Mouse (Mus musculus) stomach, embryonic 15.5 days (tissue): Measurements from ENCODE around the gene 1700037H04Rik. TPM values are rescaled to one million over a fixed set of nuclear protein-coding genes. Genes with fewer than 3 reads are reported as not detected.

ENCODE experiments used
- ATAC-seq: fragments of 200-750 bp; cut with Nextera tagmentation; 2 replicates; pipeline ENCODE4 v1.8.0; 2017; ENCODE audit warnings: low read depth, moderate number of reproducible peaks, moderate TSS enrichment; ENCODE audit not compliant: insufficient read depth, low FRiP score
- H3K27ac ChIP-seq: fragments of 300-500 bp; sonication (generic); 2 replicates; pipeline ENCODE4 v1.5.1; 2015; ENCODE audit warnings: mild to moderate bottlenecking, inconsistent platforms
- H3K27me3 ChIP-seq: fragments of 300-500 bp; sonication (generic); replicated peaks from 2 replicates; pipeline ENCODE4 v1.6.1; 2015; ENCODE audit warnings: inconsistent platforms
- H3K36me3 ChIP-seq: fragments of 300-500 bp; sonication (generic); 2 replicates; pipeline ENCODE4 v1.6.1; 2015; ENCODE audit warnings: inconsistent platforms
- H3K4me1 ChIP-seq: fragments of 300-500 bp; sonication (generic); 2 replicates; pipeline ENCODE4 v1.6.1; 2015; ENCODE audit warnings: inconsistent platforms
- H3K4me2 ChIP-seq: fragments of 300-500 bp; sonication (generic); 2 replicates; pipeline ENCODE4 v1.6.1; 2015; ENCODE audit warnings: mild to moderate bottlenecking, inconsistent platforms
- H3K4me3 ChIP-seq: fragments of 300-500 bp; sonication (generic); replicated peaks from 2 replicates; pipeline ENCODE4 v1.5.1; 2015; ENCODE audit warnings: inconsistent platforms
- H3K9ac ChIP-seq: fragments of 300-500 bp; sonication (generic); 2 replicates; pipeline ENCODE4 v1.6.1; 2015; ENCODE audit warnings: inconsistent platforms
- H3K9me3 ChIP-seq: fragments of 300-500 bp; sonication (generic); 2 replicates; pipeline ENCODE4 v1.6.1; 2016; ENCODE audit warnings: inconsistent platforms
- WGBS: fragments of 180-500 bp; shearing (Covaris S2); methylation state at CpG from one replicate; pipeline ENCODE4 v1.1.7; 2015; 5-methylcytosine and 5-hydroxymethylcytosine counted together
- polyA plus RNA-seq: library from polyadenylated mRNA; unstranded; fragments of >200 nt; fragmentation: Nextera tagmentation; extraction: Ambion mirVana; gene quantifications from 2 replicates; pipeline ENCODE4 v1.2.1, GENCODE M21; 2015

1700037H04Rik gene
- 74.2 and 75.0 TPM in 2 replicates for polyA plus RNA-seq

DNA sequence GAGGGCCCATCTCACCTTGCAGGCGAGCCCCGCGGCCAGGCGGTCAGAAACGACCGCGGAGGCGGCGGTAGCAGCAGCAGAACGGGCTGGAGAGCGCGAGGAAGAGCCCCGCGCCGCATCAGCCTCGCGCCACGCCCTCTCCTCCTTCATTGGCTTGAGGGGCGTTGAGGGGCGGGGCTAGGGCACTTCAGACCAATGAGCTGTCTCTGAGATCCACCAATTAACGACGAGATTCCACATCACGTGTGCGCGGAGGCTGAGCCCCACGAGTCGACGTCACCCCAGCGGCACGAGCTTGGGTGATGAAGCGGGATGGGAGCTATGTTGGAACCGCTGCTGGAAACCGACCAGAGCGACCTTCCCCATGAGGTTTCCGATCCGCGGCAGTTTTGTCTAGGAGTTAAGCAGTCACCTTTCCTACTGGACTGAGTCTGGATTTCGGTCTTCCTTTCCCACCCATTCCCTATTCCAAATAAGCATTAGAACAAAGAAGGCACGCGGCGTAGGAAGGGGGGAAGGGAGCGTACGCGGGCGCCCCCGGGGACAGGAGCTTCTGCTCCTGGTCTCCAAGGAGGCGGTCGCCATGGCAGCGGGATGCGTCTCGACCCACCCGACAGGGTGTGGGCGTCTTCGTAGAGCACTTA, at the start of gene 1700037H04Rik:
Gene 1700037H04Rik (minus strand): TSS at position 144 of the 644 bp plus-strand sequence.
- Histone ChIP-seq H3K9me3 (no peaks in the 10 kb centered on the region), H3K4me2 (peak within 1 kb of the TSS; percentile 92), H3K9ac (peak within 1 kb of the TSS; percentile 68), H3K27me3 (no peaks in the 10 kb centered on the region), H3K27ac (peak within 1 kb of the TSS; percentile 81), H3K4me3 (peak within 1 kb of the TSS; percentile 73), H3K36me3 (no peaks in the 10 kb centered on the region), H3K4me1 (peaks cover 11% of the 10 kb centered on the region; the same call in 1 of the 2 replicates)
- ATAC-seq = peak; percentile 95
- WGBS = under 1% methylated on average over 54 of the region's 54 CpGs

DNA sequence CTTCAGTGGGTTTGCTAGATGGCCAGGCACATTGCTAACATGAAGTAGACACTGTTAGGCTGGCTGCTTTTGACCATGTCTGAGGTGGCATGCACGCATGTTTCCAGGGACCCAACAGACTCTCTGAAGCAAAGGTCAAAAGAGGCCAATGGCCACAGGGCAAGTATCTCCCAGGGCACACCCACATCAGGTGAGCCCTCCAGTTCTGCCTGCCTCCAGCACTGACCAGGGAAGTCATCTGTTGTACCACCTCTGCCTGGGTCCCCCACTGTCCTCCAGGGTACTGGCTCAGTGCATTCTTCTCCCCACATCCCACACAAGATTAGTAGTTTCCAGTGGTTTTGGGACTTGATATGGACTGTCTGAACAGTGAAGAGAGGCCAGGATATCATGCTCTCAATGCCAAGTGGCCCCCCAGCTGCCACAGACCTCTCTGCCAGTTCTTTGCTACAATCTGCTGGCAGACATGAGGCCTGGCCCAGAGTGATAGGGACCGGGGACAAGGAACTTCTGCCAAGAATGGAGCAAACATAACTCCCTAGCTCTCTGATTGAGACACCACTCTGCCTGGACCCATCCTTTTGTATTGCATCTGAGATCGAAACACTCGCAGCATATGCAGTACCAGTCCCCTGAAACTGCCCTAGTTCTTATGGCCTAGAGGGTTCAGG, 49.4 kb upstream of the 1700037H04Rik start:
- Histone ChIP-seq H3K36me3 (no peaks in the 10 kb centered on the region), H3K27me3 (no peaks in the 10 kb centered on the region), H3K27ac (peak overlapping the region; percentile 93), H3K9me3 (no peaks in the 10 kb centered on the region), H3K4me1 (peaks cover 34% of the 10 kb centered on the region), H3K4me2 (peak overlapping the region; percentile 58), H3K4me3 (peak overlapping the region; percentile 49; the same call in 1 of the 2 replicates), H3K9ac (no peak overlapping the region)
- ATAC-seq = no peak
- WGBS = 73% methylated on average over 4 of the region's 4 CpGs

DNA sequence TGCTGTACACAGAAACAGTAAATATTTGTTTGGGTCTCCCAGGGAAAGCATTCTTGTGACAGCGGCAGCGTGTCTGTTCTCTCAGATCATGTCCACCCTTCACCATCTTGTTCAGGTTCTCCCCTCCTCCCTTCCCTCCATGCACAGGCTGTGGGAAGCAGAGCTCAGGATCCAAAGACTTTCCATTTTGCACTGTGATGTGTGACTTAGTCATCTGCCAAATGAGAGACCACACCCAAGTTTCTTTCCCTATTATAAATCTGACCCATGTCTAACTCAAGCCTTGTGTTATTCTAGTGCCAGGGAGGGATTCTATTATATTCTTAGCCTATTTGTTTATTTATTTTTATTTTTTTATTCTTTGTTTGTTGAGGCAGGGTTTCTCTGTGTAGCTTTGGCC, 48.5 kb upstream of the 1700037H04Rik start:
- Histone ChIP-seq H3K27me3 (no peaks in the 10 kb centered on the region), H3K9me3 (no peaks in the 10 kb centered on the region), H3K9ac (no peak overlapping the region), H3K4me3 (no peak overlapping the region), H3K27ac (no peak overlapping the region), H3K36me3 (no peaks in the 10 kb centered on the region), H3K4me2 (no peak overlapping the region), H3K4me1 (peaks cover 37% of the 10 kb centered on the region)
- WGBS = 77% methylated on average over 2 of the region's 2 CpGs
- no peak for ATAC-seq

DNA sequence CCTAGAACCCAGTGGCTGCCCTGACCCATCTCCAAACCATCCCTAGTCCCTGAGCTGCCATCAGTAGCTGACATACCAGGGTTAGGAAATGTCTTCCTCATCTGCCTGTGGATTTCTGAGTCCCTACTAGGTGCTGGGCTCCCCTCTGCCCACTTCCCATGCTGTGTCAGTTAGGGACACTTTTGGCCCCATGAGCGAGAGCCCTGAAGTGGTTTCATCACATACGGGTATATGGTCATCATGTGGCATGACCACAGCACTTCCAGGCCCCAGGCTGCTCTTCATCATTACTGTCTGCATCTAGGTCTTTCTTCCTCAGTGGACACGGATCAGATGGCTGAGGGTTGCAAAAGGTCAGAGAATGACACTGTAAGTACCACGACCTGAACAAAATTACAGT, 46.9 kb upstream of the 1700037H04Rik start, which contains the start of gene Ap5s1:
Gene Ap5s1 (plus strand): TSS at position 301 of the 400 bp plus-strand sequence.
- Histone ChIP-seq H3K9ac (no peak within 1 kb of the TSS), H3K4me2 (no peak within 1 kb of the TSS), H3K9me3 (no peaks in the 10 kb centered on the region), H3K27ac (no peak within 1 kb of the TSS), H3K27me3 (no peaks in the 10 kb centered on the region), H3K36me3 (no peaks in the 10 kb centered on the region), H3K4me1 (peaks cover 32% of the 10 kb centered on the region), H3K4me3 (no peak within 1 kb of the TSS)
- 72% methylated on average over 4 of the region's 4 CpGs for WGBS
- no peak for ATAC-seq

DNA sequence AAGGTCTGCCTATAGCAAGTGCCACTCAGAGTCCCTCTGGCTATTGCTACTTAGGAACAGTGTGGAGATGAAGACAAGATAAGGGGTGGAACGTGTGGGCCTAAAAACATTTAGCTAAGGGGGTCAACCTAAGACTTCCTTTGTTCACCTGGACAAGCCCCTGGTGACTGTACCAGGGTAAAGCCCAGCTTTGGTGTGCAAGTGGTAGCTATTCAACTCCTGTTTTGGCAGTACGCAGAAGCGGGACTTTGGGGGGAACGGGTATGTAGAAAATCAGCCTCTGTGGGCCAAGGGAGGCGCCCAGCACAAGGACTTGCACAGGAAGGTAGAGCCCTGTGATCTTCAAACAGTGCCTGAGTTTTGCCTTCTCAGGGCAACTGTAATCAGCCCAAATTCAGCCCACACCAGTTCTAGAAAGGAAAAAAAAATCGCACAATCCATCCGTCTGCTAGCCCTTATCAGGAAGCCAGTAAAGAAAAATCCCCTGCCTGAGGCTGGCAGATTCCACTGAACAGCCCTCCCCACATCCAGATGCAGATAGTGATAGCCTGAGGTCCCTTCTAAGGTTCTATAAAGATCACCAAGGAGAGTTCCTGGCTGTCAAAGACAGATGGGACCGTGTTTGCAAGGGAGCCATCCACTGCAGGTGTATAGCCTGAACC, 45.8 kb upstream of the 1700037H04Rik start:
- 71% methylated on average over 8 of the region's 8 CpGs for WGBS

DNA sequence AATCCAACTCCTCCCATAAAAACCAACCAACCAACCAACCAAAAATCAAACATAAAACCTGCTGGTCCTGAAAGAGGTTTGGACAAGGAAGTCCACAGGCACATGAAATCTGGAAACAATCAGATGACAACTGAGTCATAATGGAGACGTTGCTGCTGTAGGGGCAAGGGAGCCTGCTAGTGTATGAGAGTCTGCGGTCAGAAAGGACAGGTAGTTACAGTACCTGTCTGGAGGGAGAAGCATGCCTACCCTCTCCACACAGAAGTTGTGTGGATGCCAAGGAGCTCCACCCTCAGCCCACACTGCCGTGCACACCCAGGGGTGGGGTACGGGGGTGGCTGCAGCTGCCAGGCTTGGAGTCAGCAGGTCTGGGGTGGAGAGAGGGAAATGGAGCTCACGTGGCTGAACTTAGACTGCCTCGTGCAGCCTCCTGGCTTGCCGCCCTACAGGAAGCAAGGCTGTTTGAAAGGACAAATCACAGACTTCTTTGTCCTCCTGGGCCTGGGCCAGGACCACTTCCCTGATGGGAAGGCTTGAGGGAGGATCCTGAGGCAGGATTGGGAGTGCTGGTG, 44.6 kb upstream of the 1700037H04Rik start:
- ATAC-seq = peak; percentile 86
- Histone ChIP-seq H3K36me3 (peaks cover 6% of the 10 kb centered on the region), H3K9ac (no peak overlapping the region), H3K4me2 (peak overlapping the region; percentile 44), H3K9me3 (no peaks in the 10 kb centered on the region), H3K27ac (peak overlapping the region; percentile 96), H3K27me3 (no peaks in the 10 kb centered on the region), H3K4me3 (no peak overlapping the region; the same call in 1 of the 2 replicates), H3K4me1 (peaks cover 22% of the 10 kb centered on the region)
- WGBS = 28% methylated on average over 7 of the region's 7 CpGs

More for the DNA sequence above, 45.8 kb upstream of the 1700037H04Rik start:
- Histone ChIP-seq H3K4me1 (peaks cover 26% of the 10 kb centered on the region), H3K4me3 (no peak overlapping the region), H3K36me3 (no peaks in the 10 kb centered on the region), H3K27ac (peak overlapping the region; percentile 96; the same call in 1 of the 2 replicates), H3K27me3 (no peaks in the 10 kb centered on the region), H3K9ac (no peak overlapping the region), H3K9me3 (no peaks in the 10 kb centered on the region), H3K4me2 (no peak overlapping the region)
- peak; percentile 19; the same call in 1 of the 2 replicates for ATAC-seq

DNA sequence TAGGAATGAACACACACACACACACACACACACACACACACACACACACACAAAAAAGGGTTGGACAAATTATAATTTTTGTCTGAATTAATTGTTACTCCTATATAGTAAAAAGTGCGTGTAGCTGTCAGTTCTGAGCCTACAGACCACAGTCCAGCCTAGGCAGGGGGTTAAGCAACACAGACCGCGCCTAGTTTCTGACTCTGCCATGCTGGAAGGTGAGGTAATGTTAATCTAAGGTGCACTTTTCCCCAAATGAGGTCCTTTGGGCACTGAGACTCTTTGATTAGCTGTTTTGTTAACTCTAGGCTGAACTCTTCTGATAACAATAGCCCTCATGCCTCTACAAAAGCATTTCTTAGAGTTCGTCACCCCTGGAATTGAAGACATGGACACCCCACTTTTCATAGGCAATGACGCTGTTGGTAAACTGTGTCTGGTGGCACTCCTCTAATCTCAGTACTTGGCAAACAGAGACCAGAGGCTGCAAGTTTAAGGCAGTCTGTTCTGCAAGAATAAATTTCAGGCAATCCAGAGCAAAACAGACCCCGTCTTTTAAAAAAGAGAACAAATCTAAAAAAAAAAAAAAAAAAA, 44.0 kb upstream of the 1700037H04Rik start:
- peak overlapping the region; percentile 96 for H3K27ac ChIP-seq
- no peaks in the 10 kb centered on the region for H3K27me3 ChIP-seq
- 0 out of 2 replicates have a peak overlapping the region, but pooled peaks have one; percentile 44 for H3K4me2 ChIP-seq
- peaks cover 8% of the 10 kb centered on the region for H3K36me3 ChIP-seq
- no peak overlapping the region for H3K9ac ChIP-seq
- no peak overlapping the region for H3K4me3 ChIP-seq
- no peaks in the 10 kb centered on the region for H3K9me3 ChIP-seq
- 62% methylated on average over 6 of the region's 6 CpGs for WGBS
- no peak for ATAC-seq
- peaks cover 17% of the 10 kb centered on the region for H3K4me1 ChIP-seq

DNA sequence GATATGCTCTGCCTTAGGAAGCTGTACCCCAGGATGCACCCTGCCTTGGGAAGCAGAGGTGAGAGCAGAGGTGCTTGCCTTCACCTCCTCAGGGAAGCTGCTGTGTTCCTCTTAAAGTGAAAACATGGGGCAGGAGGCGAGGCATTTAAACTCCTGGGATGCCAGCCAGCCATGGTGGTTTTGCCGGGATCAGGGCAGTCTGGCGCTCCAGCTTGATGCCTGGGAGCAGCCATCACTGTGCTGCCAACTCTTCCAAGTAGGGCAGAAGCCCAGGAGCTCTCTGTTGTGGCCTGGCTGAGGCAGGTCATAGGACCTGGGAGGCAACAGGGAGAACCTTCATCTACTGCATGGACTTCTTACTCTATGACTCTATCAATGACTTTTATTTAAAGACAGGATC, 41.4 kb upstream of the 1700037H04Rik start:
- H3K27ac ChIP-seq = no peak overlapping the region
- H3K9me3 ChIP-seq = no peaks in the 10 kb centered on the region
- peaks cover 22% of the 10 kb centered on the region for H3K36me3 ChIP-seq
- H3K4me3 ChIP-seq = no peak overlapping the region
- WGBS = 88% methylated on average over 3 of the region's 3 CpGs
- no peak overlapping the region for H3K4me2 ChIP-seq
- no peaks in the 10 kb centered on the region for H3K27me3 ChIP-seq
- no peak overlapping the region for H3K9ac ChIP-seq
- H3K4me1 ChIP-seq = peaks cover 17% of the 10 kb centered on the region
- no peak for ATAC-seq

DNA sequence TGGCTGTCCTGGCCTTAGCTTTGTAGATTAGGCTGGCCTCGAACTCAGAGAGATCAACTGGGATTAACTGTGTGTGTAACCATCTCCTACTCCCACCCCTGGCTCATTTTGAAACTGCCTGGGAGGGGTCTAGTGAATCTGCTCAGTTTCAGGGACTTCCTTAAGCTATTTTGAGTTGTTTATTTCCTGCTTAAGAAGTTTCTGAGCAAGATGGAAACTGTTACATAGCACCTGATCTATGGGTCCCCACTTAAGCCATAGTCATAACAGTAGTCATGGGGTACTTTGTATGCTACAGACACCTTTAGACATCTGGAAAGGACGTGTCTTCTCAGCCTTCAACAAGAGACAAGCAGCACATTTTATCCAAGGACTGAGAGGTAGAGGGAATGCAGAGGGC, 40.8 kb upstream of the 1700037H04Rik start:
- H3K4me1 ChIP-seq = peaks cover 17% of the 10 kb centered on the region
- H3K9me3 ChIP-seq = no peaks in the 10 kb centered on the region
- 73% methylated on average over 2 of the region's 2 CpGs for WGBS
- no peak overlapping the region for H3K9ac ChIP-seq
- no peak overlapping the region for H3K27ac ChIP-seq
- H3K4me2 ChIP-seq = no peak overlapping the region
- no peak for ATAC-seq
- no peaks in the 10 kb centered on the region for H3K27me3 ChIP-seq
- peaks cover 22% of the 10 kb centered on the region for H3K36me3 ChIP-seq
- no peak overlapping the region for H3K4me3 ChIP-seq

DNA sequence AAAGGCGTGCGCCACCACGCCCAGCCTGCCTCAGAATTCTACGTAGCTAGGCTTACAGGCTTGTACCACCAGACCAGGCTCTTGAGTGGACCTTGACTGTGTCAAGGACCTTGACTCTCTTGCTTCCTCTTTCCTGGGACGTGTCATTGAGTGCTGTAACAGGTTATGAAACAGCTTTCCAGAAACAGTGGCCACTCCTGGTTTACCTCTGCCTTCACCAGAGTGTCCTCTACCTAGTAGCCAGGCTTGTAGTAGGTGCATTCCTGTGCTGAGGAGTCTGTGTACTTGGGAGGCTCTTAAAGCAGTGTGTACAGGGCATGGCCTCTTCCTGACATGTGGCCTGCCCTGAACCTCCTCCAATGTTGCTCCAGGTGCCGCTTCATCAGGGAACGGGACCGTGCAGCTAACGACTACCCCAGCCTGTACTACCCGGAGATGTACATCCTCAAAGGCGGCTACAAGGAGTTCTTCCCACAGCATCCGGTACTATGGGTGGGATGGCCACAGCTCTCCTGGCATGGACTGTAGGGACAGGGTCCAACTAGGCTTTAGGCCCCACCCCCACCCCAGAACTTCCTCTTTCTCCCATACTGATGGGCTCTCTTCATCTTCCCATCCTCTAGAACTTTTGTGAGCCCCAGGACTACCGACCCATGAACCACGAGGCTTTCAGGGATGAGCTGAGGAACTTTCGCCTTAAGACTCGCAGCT, 36.9 kb upstream of the 1700037H04Rik start:
- Histone ChIP-seq H3K9me3 (no peaks in the 10 kb centered on the region), H3K9ac (no peak overlapping the region), H3K4me3 (no peak overlapping the region), H3K36me3 (peaks cover 46% of the 10 kb centered on the region), H3K4me2 (no peak overlapping the region), H3K27me3 (no peaks in the 10 kb centered on the region), H3K4me1 (no peaks in the 10 kb centered on the region), H3K27ac (no peak overlapping the region)
- ATAC-seq = no peak
- WGBS = 89% methylated on average over 16 of the region's 16 CpGs

DNA sequence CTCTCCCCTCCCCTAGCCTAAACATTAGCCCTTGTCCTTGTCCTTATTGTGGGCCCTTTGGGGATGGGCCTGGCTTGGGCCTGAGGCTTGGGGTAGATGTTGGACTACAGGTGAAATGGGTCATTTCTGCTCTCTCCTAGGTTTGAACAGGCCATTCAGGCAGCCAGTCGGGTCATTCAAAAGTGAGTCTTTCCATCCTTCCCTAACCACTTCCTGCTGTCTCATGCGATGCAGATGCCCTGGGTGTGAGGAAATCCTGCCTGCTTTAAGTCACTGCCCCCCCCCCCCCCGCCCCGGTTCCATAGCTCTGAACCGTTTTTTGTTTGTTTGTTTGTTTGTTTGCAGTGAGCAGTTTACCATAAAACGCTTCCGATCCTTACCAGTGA, 31.1 kb upstream of the 1700037H04Rik start:
- Histone ChIP-seq H3K27ac (0 out of 2 replicates have a peak overlapping the region, but pooled peaks have one; percentile 21), H3K4me2 (0 out of 2 replicates have a peak overlapping the region, but pooled peaks have one; percentile 5), H3K9me3 (no peaks in the 10 kb centered on the region), H3K36me3 (peaks cover 30% of the 10 kb centered on the region), H3K27me3 (no peaks in the 10 kb centered on the region), H3K9ac (no peak overlapping the region), H3K4me3 (no peak overlapping the region), H3K4me1 (peaks cover 35% of the 10 kb centered on the region)
- ATAC-seq = no peak
- 78% methylated on average over 7 of the region's 7 CpGs for WGBS
